Mouse (Mus musculus) Patski (cell line): ENCODE measurements around the gene Lrrc37a. TPM values are rescaled to one million over a fixed set of nuclear protein-coding genes. Genes with fewer than 3 reads are reported as not detected.
A peak's percentile ranks its signal among the peaks of the same experiment; 100 is the strongest.
"Not testable (repeated sequence)": the region's sequence is repeated elsewhere in the genome, so short reads cannot be mapped to it uniquely, and the experiment has no call there.

Experiments used
- ATAC-seq: fragments of 100-300 bp; one replicate; pipeline ENCODE4 v1.8.0; 2021
- CTCF ChIA-PET: fragments of 350-600 bp; sonication (Branson Sonifier 250); formaldehyde crosslinking; loops from one replicate; lab custom pipeline; 2022; ENCODE audit warnings: inconsistent platforms; lab: Charles Lee
- POLR2A ChIA-PET: fragments of 350-600 bp; sonication (Branson Sonifier 250); formaldehyde crosslinking; loops from one replicate; lab custom pipeline; 2022; ENCODE audit warnings: antibody characterized with exemption, inconsistent platforms; lab: Charles Lee
- DNase-seq: peaks from one replicate; pipeline ENCODE4 v3.0.0-alpha.2; 2011; ENCODE audit warnings: low read depth, low spot score
- H3K27me3 ChIP-seq: fragments of 371-371 bp; one replicate; pipeline ENCODE4 v1.5.1; 2021
- CTCF ChIP-seq: fragments of 100-300 bp; IDR thresholded peaks from one replicate; pipeline ENCODE4 v1.5.1; 2021
- in situ Hi-C: fragments of 300-500 bp; cut with MboI; formaldehyde crosslinking; loops from 3 replicates; pipeline ENCODE4 v1.11.1; 2018; ENCODE audit warnings: low pct_unique_long_range_greater_than_20kb, mixed read lengths
- polyA plus RNA-seq: library from polyadenylated mRNA; unstranded; gene quantifications from one replicate; pipeline ENCODE4 v1.2.3, GENCODE M21; 2021

Lrrc37a gene
- polyA plus RNA-seq, 1 experiment from 2014 or later: not detected

GRCm38 (mm10) chr11:103413516-103413915, 90.9 kb downstream of the Lrrc37a start:
- no peak for ATAC-seq
- POLR2A ChIA-PET: interaction anchor here (1.0 kb wide), 1 partner anchor 10 kb away, joined by 3 read pairs; no protein-coding TSS in a partner anchor
- CTCF ChIA-PET: no interaction called here
- DNase-seq: no peak
- in situ Hi-C loops: loop anchor here (5.0 kb wide), 1 partner anchor 49 kb away; no protein-coding TSS in a partner anchor
- peaks cover 2% of the 10 kb centered on the region for H3K27me3 ChIP-seq
- no peak for TF ChIP-seq CTCF

- ATAC-seq: peak; percentile 56
- in situ Hi-C loops: loop anchor here (5.0 kb wide), 1 partner anchor 49 kb away; no protein-coding TSS in a partner anchor
- POLR2A ChIA-PET: interaction anchor here (1.0 to 1.2 kb wide), 3 partner anchors 10 to 54 kb away, joined by 3 read pairs; no protein-coding TSS in a partner anchor
Observed at GRCm38 (mm10) chr11:103412950-103413423, 91.4 kb downstream of the Lrrc37a start.

GRCm38 (mm10) chr11:103411981-103412949, 92.1 kb downstream of the Lrrc37a start, which contains the start of gene Plekhm1:
Gene Plekhm1 (minus strand): TSS chr11:103412687.
- POLR2A ChIA-PET: interaction anchor here (1.0 to 1.2 kb wide), 2 partner anchors 12 to 54 kb away, joined by 3 read pairs; no protein-coding TSS in a partner anchor
- in situ Hi-C loops: loop anchor here (5.0 kb wide), 1 partner anchor 50 kb away; no protein-coding TSS in a partner anchor
- CTCF ChIA-PET: interaction anchor here (1.0 to 1.1 kb wide), 2 partner anchors 10 to 52 kb away, joined by 3 read pairs; no protein-coding TSS in a partner anchor
- peak; percentile 94 for ATAC-seq
- TF ChIP-seq CTCF: no peak
- H3K27me3 ChIP-seq: peaks cover 2% of the 10 kb centered on the region
- peak; percentile 56 for DNase-seq

More at GRCm38 (mm10) chr11:103412950-103413423, 91.4 kb downstream of the Lrrc37a start:
- CTCF ChIA-PET: interaction anchor here (1.0 to 1.1 kb wide), 2 partner anchors 11 to 51 kb away, joined by 3 read pairs; no protein-coding TSS in a partner anchor
- H3K27me3 ChIP-seq: peaks cover 2% of the 10 kb centered on the region
- peak; percentile 42 for DNase-seq
- no peak for TF ChIP-seq CTCF

GRCm38 (mm10) chr11:103411301-103411700, 93.1 kb downstream of the Lrrc37a start:
- peaks cover 2% of the 10 kb centered on the region for H3K27me3 ChIP-seq
- ATAC-seq: no peak
- ChIA-PET POLR2A (no interaction called here), CTCF (interaction anchor here (1.1 to 1.3 kb wide), 2 partner anchors 9 to 53 kb away, joined by 3 to 8 read pairs; no protein-coding TSS in a partner anchor)
- in situ Hi-C loops: loop anchor here (5.0 kb wide), 1 partner anchor 51 kb away; no protein-coding TSS in a partner anchor
- DNase-seq: no peak
- TF ChIP-seq CTCF: no peak

GRCm38 (mm10) chr11:103408880-103409279, 95.5 kb downstream of the Lrrc37a start:
- ChIA-PET CTCF (interaction anchor here (1.4 to 2.3 kb wide), 2 partner anchors 10 to 50 kb away, joined by 3 to 8 read pairs; no protein-coding TSS in a partner anchor), POLR2A (no interaction called here)
- DNase-seq (no peak), ATAC-seq (no peak)
- in situ Hi-C loops: no loop called here
- TF ChIP-seq CTCF: no peak
- H3K27me3 ChIP-seq: no peaks in the 10 kb centered on the region

- in situ Hi-C loops, ATAC-seq: not testable (repeated sequence)
Observed at GRCm38 (mm10) chr11:103407136-103407535, 97.3 kb downstream of the Lrrc37a start.

GRCm38 (mm10) chr11:103406551-103406950, 97.8 kb downstream of the Lrrc37a start:
- ATAC-seq (peak; percentile 41), DNase-seq (no peak)
- TF ChIP-seq CTCF: no peak
- in situ Hi-C loops: no loop called here
- ChIA-PET POLR2A (interaction anchor here (0.6 to 1.1 kb wide), 2 partner anchors 48 to 486 kb away, joined by 3 read pairs; no protein-coding TSS in a partner anchor), CTCF (interaction anchor here (1.7 kb wide), 1 partner anchor 51 kb away, joined by 3 read pairs; no protein-coding TSS in a partner anchor)
- no peaks in the 10 kb centered on the region for H3K27me3 ChIP-seq

More at GRCm38 (mm10) chr11:103407136-103407535, 97.3 kb downstream of the Lrrc37a start:
- DNase-seq, H3K27me3 ChIP-seq, POLR2A ChIA-PET: not testable (repeated sequence)
- CTCF ChIA-PET: interaction anchor here (1.7 to 2.3 kb wide), 2 partner anchors 48 to 51 kb away, joined by 3 to 8 read pairs; no protein-coding TSS in a partner anchor

GRCm38 (mm10) chr11:103405814-103406213, 98.6 kb downstream of the Lrrc37a start:
- H3K27me3 ChIP-seq: no peaks in the 10 kb centered on the region
- POLR2A ChIA-PET: interaction anchor here (1.1 kb wide), 1 partner anchor 47 kb away, joined by 3 read pairs; no protein-coding TSS in a partner anchor
- CTCF ChIA-PET: interaction anchor here (1.1 kb wide), 1 partner anchor 11 kb away, joined by 4 read pairs; no protein-coding TSS in a partner anchor
- DNase-seq (no peak), ATAC-seq (no peak)
- TF ChIP-seq CTCF: no peak
- in situ Hi-C loops: no loop called here

GRCm38 (mm10) chr11:103404618-103405017, 99.8 kb downstream of the Lrrc37a start:
- DNase-seq (no peak), ATAC-seq (no peak)
- TF ChIP-seq CTCF: no peak
- in situ Hi-C loops: no loop called here
- CTCF ChIA-PET: no interaction called here
- POLR2A ChIA-PET: no interaction called here
- no peaks in the 10 kb centered on the region for H3K27me3 ChIP-seq
